ENCODE assay signal across 8 mouse cellular contexts in the genomic region with DNA sequence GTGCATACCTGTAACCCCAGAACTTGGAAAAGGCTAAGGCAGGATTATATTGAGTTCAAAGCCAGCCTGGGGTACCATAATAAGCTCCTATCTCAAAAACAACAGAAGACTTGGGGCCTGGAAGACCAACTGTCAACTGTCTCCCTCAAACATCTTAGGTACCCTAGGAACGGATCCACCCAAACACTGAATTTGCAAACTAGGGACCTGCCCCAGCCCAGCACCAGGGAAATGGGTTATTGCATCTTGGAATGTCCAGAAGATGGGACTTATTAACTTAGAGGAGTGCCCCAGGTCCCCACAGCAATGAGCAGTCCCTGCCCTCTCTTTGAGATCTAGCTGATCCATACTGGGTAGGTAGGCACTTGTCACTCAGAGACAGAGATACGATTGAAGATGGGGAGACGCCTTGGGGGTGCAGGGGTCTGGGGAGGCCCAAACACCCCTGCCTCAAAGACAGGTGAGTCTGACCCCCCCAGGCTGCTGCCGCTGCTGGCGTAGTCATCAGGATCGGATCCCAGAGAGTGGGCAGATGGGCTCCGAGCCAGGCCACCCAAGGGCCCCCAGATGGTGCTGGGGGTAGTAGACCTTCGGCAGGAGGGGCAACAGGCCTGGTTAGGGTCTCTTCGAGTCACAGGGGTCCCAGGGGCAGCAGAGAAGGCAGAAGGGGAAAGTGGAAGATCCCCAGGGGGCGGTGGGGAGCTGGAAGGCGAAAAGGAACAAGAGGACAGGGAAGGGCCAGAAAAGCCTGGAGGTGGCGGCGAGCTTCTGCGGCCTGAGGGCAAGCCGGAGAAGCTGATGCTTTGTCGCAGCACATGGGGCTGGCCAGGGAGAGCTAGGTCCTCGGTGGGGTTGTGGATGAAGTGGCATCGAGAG. TPM values are rescaled to one million over a fixed set of nuclear protein-coding genes. Genes with fewer than 3 reads are reported as not detected.
DNase-seq lines count a peak whose midpoint lies in the region; ATAC-seq and TF ChIP-seq lines count a peak whose summit lies in the region.

No protein-coding gene starts in this region.

- H3K4me2 ChIP-seq in forebrain, embryonic 11.5 days (ENCODE audit: low read depth, low read length, severe bottlenecking): peak overlapping the region; percentile 78; the same call in 1 of the 2 replicates
- H3K4me2 ChIP-seq in liver, embryonic 16.5 days (ENCODE audit: low read depth, low read length): peak overlapping the region; percentile 96

- peaks cover 24% of the 10 kb centered on the region for H3K36me3 ChIP-seq in megakaryocyte, embryonic 14.5 days (replicated peaks; ENCODE audit: low read length)
- no peaks in the 10 kb centered on the region for H3K36me3 ChIP-seq in forebrain, embryonic 11.5 days (ENCODE audit: control insufficient read depth, insufficient read depth, low read length)
- peaks cover 4% of the 10 kb centered on the region; the same call in 1 of the 2 replicates for H3K36me3 ChIP-seq in liver, embryonic 16.5 days (ENCODE audit: control insufficient read depth, insufficient read depth)

- H3K9ac ChIP-seq in forebrain, embryonic 11.5 days (ENCODE audit: low read length): no peak overlapping the region; the same call in 1 of the 2 replicates
- H3K9ac ChIP-seq in liver, embryonic 16.5 days (ENCODE audit: low read depth, low read length): peak overlapping the region; percentile 88

- H3K27me3 ChIP-seq in megakaryocyte, embryonic 14.5 days (replicated peaks): no peaks in the 10 kb centered on the region
- H3K27me3 ChIP-seq in forebrain, embryonic 11.5 days (ENCODE audit: control insufficient read depth, insufficient read depth, low read length): 0 out of 2 replicates have a peak, but pooled peaks cover 2% of the 10 kb centered on the region
- no peaks in the 10 kb centered on the region for H3K27me3 ChIP-seq in liver, embryonic 16.5 days (ENCODE audit: control insufficient read depth, insufficient read depth, low read depth, low read length)

- peaks cover 69% of the 10 kb centered on the region for H3K4me1 ChIP-seq in megakaryocyte, embryonic 14.5 days
- H3K4me1 ChIP-seq in forebrain, embryonic 11.5 days (replicated peaks; ENCODE audit: control insufficient read depth, insufficient read depth, low read length): peaks cover 34% of the 10 kb centered on the region
- H3K4me1 ChIP-seq in liver, embryonic 16.5 days (ENCODE audit: control insufficient read depth, low read depth, low read length): peaks cover 87% of the 10 kb centered on the region
- peaks cover 46% of the 10 kb centered on the region for H3K4me1 ChIP-seq in olfactory bulb, adult 2 months (ENCODE audit: control insufficient read depth, insufficient read depth, low read length)

- H3K27ac ChIP-seq in forebrain, embryonic 11.5 days (ENCODE audit: low read depth, low read length): no peak overlapping the region
- H3K27ac ChIP-seq in liver, embryonic 16.5 days (ENCODE audit: low read length): peak overlapping the region; percentile 97
- no peak overlapping the region for H3K27ac ChIP-seq in olfactory bulb, adult 2 months (ENCODE audit: insufficient read depth, low read depth, low read length)

- no peak for TF ChIP-seq POLR2A in olfactory bulb, adult 2 months (IDR thresholded peaks at IDR 0.05; ENCODE audit: insufficient read depth, low read depth, low read length)

- ATAC-seq in megakaryocyte, adult 5-6 weeks (ENCODE audit: poor library complexity, severe bottlenecking): no peak
- no peak for ATAC-seq in forebrain, embryonic 11.5 days (replicated peaks; ENCODE audit: low FRiP score)
- ATAC-seq in liver, embryonic 16.5 days (ENCODE audit: low read depth): no peak

- 74% methylated on average over 18 of the region's 18 CpGs for WGBS in forebrain, embryonic 11.5 days
- WGBS in liver, embryonic 16.5 days (ENCODE audit: insufficient replicate concordance): 57% methylated on average over 18 of the region's 18 CpGs
- WGBS in olfactory bulb, adult 2 months: 80% methylated on average over 18 of the region's 18 CpGs

- H3K4me3 ChIP-seq in megakaryocyte, embryonic 14.5 days (replicated peaks): peak overlapping the region; percentile 96
- peak overlapping the region; percentile 47 for H3K4me3 ChIP-seq in forebrain, embryonic 11.5 days (ENCODE audit: low read depth, low read length)
- peak overlapping the region; percentile 79 for H3K4me3 ChIP-seq in liver, embryonic 16.5 days (ENCODE audit: low read depth, low read length)
- peak overlapping the region; percentile 52 for H3K4me3 ChIP-seq in olfactory bulb, adult 2 months (ENCODE audit: insufficient read depth, low read depth, low read length)

- H3K9me3 ChIP-seq in megakaryocyte, embryonic 14.5 days: no peaks in the 10 kb centered on the region
- no peaks in the 10 kb centered on the region for H3K9me3 ChIP-seq in forebrain, embryonic 11.5 days (ENCODE audit: control insufficient read depth, low read length)
- H3K9me3 ChIP-seq in liver, embryonic 16.5 days (replicated peaks; ENCODE audit: control insufficient read depth, low read length): no peaks in the 10 kb centered on the region

- no peak for TF ChIP-seq CTCF in olfactory bulb, adult 2 months (IDR thresholded peaks at IDR 0.05; ENCODE audit: insufficient read depth, low read depth, low read length)

- no peak for DNase-seq in forebrain, embryonic 11.5 days (ENCODE audit: low spot score)
- DNase-seq in induced T-regulatory cell, adult 2 months (ENCODE audit: low read depth): peak; percentile 75
- DNase-seq in right cerebral cortex, postnatal 10 days (ENCODE audit: low spot score in 2 of 2): no peak
- DNase-seq in layer of hippocampus, adult 18-20 months (ENCODE audit: low spot score in 2 of 2): no peak

RNA-seq across cellular contexts. Expression of a gene that starts 2.6 kb away (rescaled TPM):
- polyA plus RNA-seq in megakaryocyte, embryonic 14.5 days (2012; ENCODE audit: insufficient read depth, low replicate concordance): 159 and 225 TPM in 2 replicates
- 350 and 368 TPM in 2 replicates for total RNA-seq in megakaryocyte, adult 5-6 weeks (2015)
- total RNA-seq in megakaryocyte, adult 5-6 weeks (2017): 118 and 143 TPM in 2 replicates
- 4.5 and 5.2 TPM in 2 replicates for polyA plus RNA-seq in forebrain, embryonic 11.5 days (2014; fragmentation: Nextera tagmentation; extraction: Ambion mirVana)
- 7.9 and 10.8 TPM in 2 replicates for polyA plus RNA-seq in liver, embryonic 16.5 days (2015; fragmentation: Nextera tagmentation; extraction: Ambion mirVana)
- polyA plus RNA-seq in olfactory bulb, adult 2 months (2012; ENCODE audit: insufficient read depth, insufficient read length, low replicate concordance, missing spikeins): not detected in 2 replicates
- 1 to 10 TPM; 3.5 to 3.7 TPM for total RNA-seq in layer of hippocampus, adult 18-20 months (2021)

RNA-seq across cellular contexts. Expression of a gene that starts 5.0 kb away (rescaled TPM):
- polyA plus RNA-seq in megakaryocyte, embryonic 14.5 days (2012; ENCODE audit: insufficient read depth, low replicate concordance): 13.5 and 26.9 TPM in 2 replicates
- 11.5 and 15.2 TPM in 2 replicates for total RNA-seq in megakaryocyte, adult 5-6 weeks (2015)
- total RNA-seq in megakaryocyte, adult 5-6 weeks (2017): 6.1 and 6.3 TPM in 2 replicates
- polyA plus RNA-seq in forebrain, embryonic 11.5 days (2014; fragmentation: Nextera tagmentation; extraction: Ambion mirVana): 81.2 and 81.3 TPM in 2 replicates
- 4.8 and 6.3 TPM in 2 replicates for polyA plus RNA-seq in liver, embryonic 16.5 days (2015; fragmentation: Nextera tagmentation; extraction: Ambion mirVana)
- not detected in 2 replicates for polyA plus RNA-seq in olfactory bulb, adult 2 months (2012; ENCODE audit: insufficient read depth, insufficient read length, low replicate concordance, missing spikeins)
- total RNA-seq in layer of hippocampus, adult 18-20 months (2021): 1 to 10 TPM; 4.8 to 5.1 TPM

RNA-seq across cellular contexts. Expression of a gene that starts 15.1 kb away (rescaled TPM):
- polyA plus RNA-seq in megakaryocyte, embryonic 14.5 days (2012; ENCODE audit: insufficient read depth, low replicate concordance): 15.2 and 24.0 TPM in 2 replicates
- total RNA-seq in megakaryocyte, adult 5-6 weeks (2015): 14.7 and 15.4 TPM in 2 replicates
- total RNA-seq in megakaryocyte, adult 5-6 weeks (2017): 9.0 and 9.4 TPM in 2 replicates
- 40.1 and 46.1 TPM in 2 replicates for polyA plus RNA-seq in forebrain, embryonic 11.5 days (2014; fragmentation: Nextera tagmentation; extraction: Ambion mirVana)
- 20.5 and 21.6 TPM in 2 replicates for polyA plus RNA-seq in liver, embryonic 16.5 days (2015; fragmentation: Nextera tagmentation; extraction: Ambion mirVana)
- not detected in 2 replicates for polyA plus RNA-seq in olfactory bulb, adult 2 months (2012; ENCODE audit: insufficient read depth, insufficient read length, low replicate concordance, missing spikeins)
- 10 to 100 TPM; 21.4 to 22.1 TPM for total RNA-seq in layer of hippocampus, adult 18-20 months (2021)

RNA-seq across cellular contexts. Expression of a gene that starts 15.3 kb away (rescaled TPM):
- 38.6 and 78.0 TPM in 2 replicates for polyA plus RNA-seq in megakaryocyte, embryonic 14.5 days (2012; ENCODE audit: insufficient read depth, low replicate concordance)
- total RNA-seq in megakaryocyte, adult 5-6 weeks (2015): 42.1 and 46.8 TPM in 2 replicates
- 129 and 153 TPM in 2 replicates for total RNA-seq in megakaryocyte, adult 5-6 weeks (2017)
- 82.0 and 82.9 TPM in 2 replicates for polyA plus RNA-seq in forebrain, embryonic 11.5 days (2014; fragmentation: Nextera tagmentation; extraction: Ambion mirVana)
- 24.7 and 25.8 TPM in 2 replicates for polyA plus RNA-seq in liver, embryonic 16.5 days (2015; fragmentation: Nextera tagmentation; extraction: Ambion mirVana)
- polyA plus RNA-seq in olfactory bulb, adult 2 months (2012; ENCODE audit: insufficient read depth, insufficient read length, low replicate concordance, missing spikeins): 1,326 TPM in 1 of 2 replicates, not detected in the other
- 10 to 100 TPM; 64.9 to 69.3 TPM for total RNA-seq in layer of hippocampus, adult 18-20 months (2021)

RNA-seq across cellular contexts. Expression of a gene that starts 27.0 kb away (rescaled TPM):
- 495 and 2,789 TPM in 2 replicates for polyA plus RNA-seq in megakaryocyte, embryonic 14.5 days (2012; ENCODE audit: insufficient read depth, low replicate concordance)
- total RNA-seq in megakaryocyte, adult 5-6 weeks (2015): 2,258 and 2,353 TPM in 2 replicates
- total RNA-seq in megakaryocyte, adult 5-6 weeks (2017): 250 and 448 TPM in 2 replicates
- 727 and 782 TPM in 2 replicates for polyA plus RNA-seq in forebrain, embryonic 11.5 days (2014; fragmentation: Nextera tagmentation; extraction: Ambion mirVana)
- 531 and 598 TPM in 2 replicates for polyA plus RNA-seq in liver, embryonic 16.5 days (2015; fragmentation: Nextera tagmentation; extraction: Ambion mirVana)
- 767 TPM in 1 of 2 replicates, not detected in the other for polyA plus RNA-seq in olfactory bulb, adult 2 months (2012; ENCODE audit: insufficient read depth, insufficient read length, low replicate concordance, missing spikeins)
- total RNA-seq in layer of hippocampus, adult 18-20 months (2021): 100 to 1,000 TPM; 481 to 546 TPM

Comparison
In these comparisons a context has a peak if more than half of its experiments do, and no peak if none do; other contexts are left out.
1. RNA of a gene that starts 2.6 kb away (polyA plus RNA-seq): 159 to 225 TPM in megakaryocyte, embryonic 14.5 days; 7.9 to 10.8 TPM in liver, embryonic 16.5 days, 4.5 to 5.2 TPM in forebrain, embryonic 11.5 days and not detected in olfactory bulb, adult 2 months; every median in the first group is over 10 times any median in the second.
2. Peak in every context shown above with its lines, with median percentiles within 50 percentile points of each other: H3K4me3 ChIP-seq.